Mouse (Mus musculus) ES-E14 (cell line): ENCODE results near the gene Plekhb2. TPM values are rescaled to one million over a fixed set of nuclear protein-coding genes. Genes with fewer than 3 reads are reported as not detected.

Experiments used
- DNase-seq: peaks from one replicate; pipeline ENCODE4 v3.0.0-alpha.2; 2013; ENCODE audit warnings: low read depth, low spot score
- H3K27ac ChIP-seq: 2 replicates; pipeline ENCODE4 v1.5.1; 2012; ENCODE audit warnings: low read depth, mild to moderate bottlenecking, low read length, moderate library complexity, mixed read lengths; ENCODE audit not compliant: poor library complexity, insufficient read depth, severe bottlenecking
- H3K36me3 ChIP-seq: 2 replicates; pipeline ENCODE4 v1.6.1; 2012; ENCODE audit warnings: mild to moderate bottlenecking, low read length, moderate library complexity, mixed read lengths; ENCODE audit not compliant: control insufficient read depth, poor library complexity, insufficient read depth, severe bottlenecking
- H3K4me1 ChIP-seq, 2 experiments: fragments of 150-350 bp in 1 of 2; sonication (generic) in 1 of 2; 2 replicates each; pipeline ENCODE4 v1.6.1; 2012; ENCODE audit warnings: low read length in 2 of 2, mild to moderate bottlenecking in 1 of 2, mixed read lengths in 1 of 2; ENCODE audit not compliant: control insufficient read depth in 2 of 2, insufficient read depth in 2 of 2, poor library complexity in 1 of 2
- H3K4me3 ChIP-seq, 2 experiments: fragments of 150-350 bp in 1 of 2; sonication (generic) in 1 of 2; 2 replicates each; pipeline ENCODE4 v1.5.1; 2012; ENCODE audit warnings: low read length in 2 of 2, low read depth in 1 of 2, mild to moderate bottlenecking in 1 of 2, mixed read lengths in 1 of 2; ENCODE audit not compliant: insufficient read depth in 1 of 2, poor library complexity in 1 of 2, severe bottlenecking in 1 of 2
- H3K9ac ChIP-seq: 2 replicates; pipeline ENCODE4 v1.6.1; 2012; ENCODE audit warnings: low read depth, mild to moderate bottlenecking, low read length, mixed read lengths; ENCODE audit not compliant: poor library complexity, insufficient read depth, severe bottlenecking
- H3K9me3 ChIP-seq: fragments of 150-350 bp; sonication (generic); 2 replicates; pipeline ENCODE4 v1.6.1; 2012; ENCODE audit warnings: low read depth, mild to moderate bottlenecking, low read length; ENCODE audit not compliant: control insufficient read depth, insufficient read depth
- CHD2 ChIP-seq: IDR thresholded peaks from 2 replicates; pipeline ENCODE4 v1.6.1; 2014; ENCODE audit warnings: mild to moderate bottlenecking, low read depth, low read length, inconsistent platforms
- HCFC1 ChIP-seq: IDR thresholded peaks from 2 replicates; pipeline ENCODE4 v1.6.1; 2012; ENCODE audit warnings: low read length, inconsistent platforms, borderline replicate concordance; ENCODE audit not compliant: insufficient read depth
- MAFK ChIP-seq: IDR thresholded peaks from 2 replicates; pipeline ENCODE4 v1.6.1; 2014; ENCODE audit warnings: mild to moderate bottlenecking, low read depth, low read length, inconsistent platforms; ENCODE audit not compliant: insufficient read depth
- ZC3H11A ChIP-seq: IDR thresholded peaks from 2 replicates; pipeline ENCODE4 v1.6.1; 2012; ENCODE audit warnings: low read depth, mild to moderate bottlenecking, inconsistent platforms, low read length, borderline replicate concordance
- ZNF384 ChIP-seq: IDR thresholded peaks from 2 replicates; pipeline ENCODE4 v1.6.1; 2012; ENCODE audit warnings: low read depth, low read length, inconsistent platforms
- in situ Hi-C, 2 experiments: fragments of 600-800 bp; cut with MboI; formaldehyde crosslinking; loops; one replicate each; pipeline ENCODE4 v1.15.1; 2025; ENCODE audit warnings: low sequenced_read_pairs in 2 of 2, inconsistent platforms in 1 of 2; ENCODE audit not compliant: unreplicated experiment in 2 of 2
- total RNA-seq: library from RNA; depleted of rRNA; stranded (reverse); fragments of 300-350 nt; gene quantifications from 2 replicates; pipeline ENCODE4 v1.2.3, GENCODE M21; 2012; rRNA removed

Plekhb2 gene
- total RNA-seq, 1 experiment = 13.0 TPM

DNA sequence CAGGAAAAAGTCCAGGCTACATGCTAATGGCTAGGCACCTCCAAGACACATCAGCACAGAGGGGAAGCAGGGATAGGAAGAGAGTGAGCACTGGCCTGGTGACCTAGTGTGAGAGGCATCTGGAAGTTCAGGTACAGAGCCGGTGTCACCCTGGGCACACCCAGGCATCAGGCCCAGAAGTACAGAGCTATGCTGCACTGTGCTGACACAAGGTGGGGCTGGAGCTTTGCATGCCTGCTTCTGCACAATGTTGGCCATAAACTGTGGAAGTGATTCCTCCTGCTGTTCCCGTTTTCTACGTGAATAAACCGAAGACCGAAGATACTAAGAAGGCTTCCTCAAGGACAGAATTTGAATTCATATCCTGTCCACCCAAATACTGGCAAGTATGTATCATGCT, 46.3 kb downstream of the Plekhb2 start:
- Histone ChIP-seq H3K9ac (no peak overlapping the region), H3K9me3 (peaks cover 3% of the 10 kb centered on the region; the same call in 1 of the 2 replicates), H3K27ac (no peak overlapping the region), H3K4me1 (no peaks in the 10 kb centered on the region), H3K36me3 (no peaks in the 10 kb centered on the region), H3K4me3 (no peak overlapping the region)
- no peak for TF ChIP-seq ZC3H11A
- TF ChIP-seq MAFK = no peak
- TF ChIP-seq HCFC1 = no peak
- no peak for TF ChIP-seq ZNF384
- TF ChIP-seq CHD2 = no peak
- DNase-seq = no peak
- in situ Hi-C loops = no loop called here

DNA sequence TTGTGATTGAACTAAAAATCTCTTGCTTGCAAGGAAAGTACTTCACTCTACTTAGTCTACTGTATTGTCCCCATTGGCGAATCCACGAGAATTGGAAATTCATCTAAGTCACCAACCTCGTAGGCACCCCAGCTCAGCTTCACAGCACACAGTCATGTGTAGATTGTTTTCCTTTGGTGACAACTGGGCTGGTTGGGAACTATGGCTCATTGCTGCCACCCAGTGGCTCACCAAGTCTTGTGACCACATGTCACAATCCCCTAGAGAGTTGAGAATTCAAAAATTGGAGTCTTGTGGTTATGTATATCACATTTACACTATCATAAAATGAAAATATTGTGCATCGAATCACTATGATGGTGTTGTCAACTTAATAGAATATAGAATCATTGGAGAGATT, 47.1 kb downstream of the Plekhb2 start:
- Histone ChIP-seq H3K4me1 (no peaks in the 10 kb centered on the region), H3K4me3 (no peak overlapping the region), H3K9me3 (peaks cover 2% of the 10 kb centered on the region; the same call in 1 of the 2 replicates), H3K9ac (no peak overlapping the region), H3K36me3 (no peaks in the 10 kb centered on the region), H3K27ac (no peak overlapping the region)
- DNase-seq = peak; percentile 28
- TF ChIP-seq ZNF384 = no peak
- no peak for TF ChIP-seq HCFC1
- TF ChIP-seq CHD2 = no peak
- TF ChIP-seq MAFK = no peak
- TF ChIP-seq ZC3H11A = no peak
- in situ Hi-C loops = no loop called here

DNA sequence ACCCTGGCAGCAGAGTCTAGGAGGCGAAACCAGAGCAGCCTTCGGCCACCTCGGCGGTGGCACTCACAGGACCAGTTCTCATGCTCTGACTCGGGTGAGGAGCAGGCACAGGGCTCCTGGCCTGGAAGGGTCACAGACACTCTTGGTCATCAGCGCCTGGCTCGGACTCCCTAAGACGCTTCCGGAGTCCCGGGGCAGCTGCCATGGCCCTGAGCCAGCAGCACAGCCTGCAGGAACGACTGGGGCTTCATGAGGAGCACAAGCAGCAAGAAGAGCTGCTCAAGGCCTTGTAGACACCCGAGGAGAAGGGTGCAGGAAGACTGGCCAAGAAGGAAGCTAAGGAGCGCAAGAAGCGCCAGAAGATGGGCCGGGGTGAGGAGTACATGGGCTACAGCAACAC, 78.9 kb downstream of the Plekhb2 start:
- in situ Hi-C loops = no loop called here
- no peak for TF ChIP-seq MAFK
- no peak overlapping the region for H3K27ac ChIP-seq
- no peak overlapping the region for H3K9ac ChIP-seq
- no peaks in the 10 kb centered on the region for H3K4me1 ChIP-seq
- H3K4me3 ChIP-seq = no peak overlapping the region
- H3K9me3 ChIP-seq = no peaks in the 10 kb centered on the region
- H3K36me3 ChIP-seq = no peaks in the 10 kb centered on the region
- DNase-seq = no peak

Other genes with a start within 250 kb of the Plekhb2 start
- gene Fam168b, start 6.9 kb upstream of the Plekhb2 start, total RNA-seq = 28.2 and 36.1 TPM in 2 replicates